Mouse (Mus musculus) embryonic fibroblast, embryonic 13.5 days (primary cell): Measurements from ENCODE around the gene Lrrc75b. TPM values are rescaled to one million over a fixed set of nuclear protein-coding genes. Genes with fewer than 3 reads are reported as not detected.
"Not testable (repeated sequence)": the region's sequence is repeated elsewhere in the genome, so short reads cannot be mapped to it uniquely, and the experiment has no call there.

Experiments
- H3K27ac ChIP-seq: 2 replicates; pipeline ENCODE4 v1.5.1; 2012; ENCODE audit warnings: low read length, control low read depth, inconsistent platforms; ENCODE audit not compliant: insufficient read depth
- H3K4me1 ChIP-seq: 2 replicates; pipeline ENCODE4 v1.6.1; 2011; ENCODE audit warnings: low read length; ENCODE audit not compliant: control insufficient read depth, insufficient read depth
- H3K4me3 ChIP-seq: 2 replicates; pipeline ENCODE4 v1.5.1; 2011; ENCODE audit warnings: mild to moderate bottlenecking, control low read depth, low read length; ENCODE audit not compliant: insufficient read depth
- CTCF ChIP-seq: IDR thresholded peaks from 2 replicates; pipeline ENCODE4 v1.5.1; 2011; ENCODE audit warnings: mild to moderate bottlenecking, control low read depth, low read length, moderate library complexity, borderline replicate concordance; ENCODE audit not compliant: insufficient read depth
- POLR2A ChIP-seq: IDR thresholded peaks from 2 replicates; pipeline ENCODE4 v1.6.1; 2011; ENCODE audit warnings: low read depth, mild to moderate bottlenecking, control low read depth, low read length, moderate library complexity
- polyA plus RNA-seq: library from polyadenylated mRNA; stranded (reverse); fragments of >200 nt; gene quantifications from 2 replicates; pipeline ENCODE4 v1.2.4, GENCODE M21; 2011; ENCODE audit warnings: low read depth; ENCODE audit not compliant: missing spikeins, insufficient read length

Gene Lrrc75b
- polyA plus RNA-seq, 1 experiment, result 3.2 TPM

DNA sequence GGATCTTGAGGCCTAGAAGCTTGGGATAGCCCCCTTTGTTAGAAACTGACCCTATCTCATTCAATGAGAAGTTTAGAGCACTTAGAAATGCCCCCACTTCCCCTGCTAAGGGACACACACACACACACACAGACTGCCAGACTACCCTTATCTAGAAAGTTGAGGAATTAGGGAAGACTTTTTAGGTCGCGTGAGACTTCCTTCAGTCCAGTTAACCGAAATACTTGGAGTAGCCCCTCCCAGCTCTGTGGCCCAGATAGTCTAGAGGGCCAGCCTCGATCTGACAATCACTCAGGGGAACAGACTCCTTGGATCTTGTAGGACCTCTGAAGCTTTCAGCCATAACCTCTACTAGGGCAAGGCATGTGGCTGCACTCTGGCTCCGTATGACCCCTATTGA lies 7.9 kb upstream of the Lrrc75b start:
- Histone ChIP-seq H3K27ac (no peak overlapping the region), H3K4me3 (no peak overlapping the region), H3K4me1 (no peaks in the 10 kb centered on the region)
- TF ChIP-seq CTCF (no peak), POLR2A (no peak)

- H3K27ac ChIP-seq, H3K4me3 ChIP-seq, H3K4me1 ChIP-seq: not testable (repeated sequence)
These were observed 6.6 kb upstream of the Lrrc75b start for GRCm38 (mm10) chr10:75566765-75567164.

DNA sequence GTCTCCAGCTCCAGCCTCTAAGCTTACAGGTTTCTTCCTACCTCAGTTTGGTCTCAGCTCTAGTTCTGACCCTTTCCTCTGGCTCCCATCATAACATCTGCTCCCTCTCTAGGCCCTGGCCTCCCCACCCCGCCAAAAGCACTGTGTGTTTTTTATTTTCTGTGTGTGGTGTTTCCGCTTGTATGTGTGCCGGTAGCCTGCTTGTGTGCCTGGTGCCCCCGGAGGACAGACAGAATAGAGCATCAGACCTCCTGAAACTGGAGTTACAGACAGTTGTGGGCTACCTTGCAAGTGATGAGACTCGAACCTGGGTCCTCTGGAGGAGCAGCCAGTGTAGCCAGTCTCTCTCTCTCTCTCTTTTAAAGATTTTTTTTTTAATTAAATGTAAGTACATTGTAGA lies 6.2 kb upstream of the Lrrc75b start:
- TF ChIP-seq POLR2A (no peak), CTCF (no peak)
- no peaks in the 10 kb centered on the region for H3K4me1 ChIP-seq

GRCm38 (mm10) chr10:75565906-75566305 lies 5.8 kb upstream of the Lrrc75b start:
- H3K4me1 ChIP-seq, result no peaks in the 10 kb centered on the region
- no peak overlapping the region for H3K4me3 ChIP-seq
- TF ChIP-seq CTCF, result no peak
- no peak overlapping the region for H3K27ac ChIP-seq

More for the DNA sequence above, 6.2 kb upstream of the Lrrc75b start:
- Histone ChIP-seq H3K4me3 (no peak overlapping the region), H3K27ac (no peak overlapping the region)

- Histone ChIP-seq H3K4me1 (no peaks in the 10 kb centered on the region), H3K4me3 (no peak overlapping the region), H3K27ac (no peak overlapping the region)
- TF ChIP-seq POLR2A (no peak), CTCF (no peak)
These were observed 5.3 kb upstream of the Lrrc75b start for GRCm38 (mm10) chr10:75565436-75565835.

GRCm38 (mm10) chr10:75564687-75565265 lies 4.6 kb upstream of the Lrrc75b start:
- Histone ChIP-seq H3K4me3 (no peak overlapping the region), H3K4me1 (no peaks in the 10 kb centered on the region), H3K27ac (no peak overlapping the region)
- TF ChIP-seq POLR2A (no peak), CTCF (no peak)

GRCm38 (mm10) chr10:75562596-75562995 lies 2.5 kb upstream of the Lrrc75b start:
- H3K27ac ChIP-seq, result no peak overlapping the region
- no peak overlapping the region for H3K4me3 ChIP-seq
- TF ChIP-seq CTCF (no peak), POLR2A (no peak)
- no peaks in the 10 kb centered on the region for H3K4me1 ChIP-seq

GRCm38 (mm10) chr10:75561071-75561654 lies 1.0 kb upstream of the Lrrc75b start, which contains the start of gene Ggt1:
TSS of gene Ggt1 (plus strand) at chr10:75561604.
- H3K4me1 ChIP-seq, result no peaks in the 10 kb centered on the region
- TF ChIP-seq CTCF (no peak), POLR2A (no peak)
- no peak within 1 kb of the TSS for H3K27ac ChIP-seq
- H3K4me3 ChIP-seq, result no peak within 1 kb of the TSS

DNA sequence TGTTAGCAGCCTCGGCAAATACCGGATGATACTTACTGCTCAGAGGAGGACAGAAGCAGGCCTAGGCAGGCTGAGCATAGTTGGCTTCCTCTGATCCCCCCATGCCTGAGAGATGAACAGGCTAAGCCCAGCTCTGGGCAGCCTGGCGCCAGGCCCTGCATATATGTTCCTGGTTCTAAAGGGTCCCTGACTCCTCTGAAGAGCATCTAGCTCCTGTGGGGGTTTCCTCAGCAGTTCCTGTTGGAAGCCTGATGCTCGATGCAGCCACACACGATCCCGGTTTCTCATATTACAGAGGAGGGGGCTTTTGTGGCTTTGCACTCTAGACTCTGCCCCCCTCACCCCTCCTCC lies 394 bp upstream of the Lrrc75b start:
- TF ChIP-seq POLR2A (no peak), CTCF (no peak)
- no peaks in the 10 kb centered on the region for H3K4me1 ChIP-seq

GRCm38 (mm10) chr10:75559041-75559675 lies 972 bp downstream of the Lrrc75b start:
- TF ChIP-seq CTCF, result no peak
- TF ChIP-seq POLR2A, result no peak
- Histone ChIP-seq H3K4me1 (no peaks in the 10 kb centered on the region), H3K4me3 (peak overlapping the region; percentile 7), H3K27ac (no peak overlapping the region)

More for the DNA sequence above, 394 bp upstream of the Lrrc75b start:
- Histone ChIP-seq H3K4me3 (no peak overlapping the region), H3K27ac (no peak overlapping the region)
